Mouse (Mus musculus) activated CD4-positive, CD25-positive, alpha-beta regulatory T cell (primary cell): Measurements from ENCODE around the gene Ankrd35. TPM values are rescaled to one million over a fixed set of nuclear protein-coding genes. Genes with fewer than 3 reads are reported as not detected.

Experiments
- polyA plus RNA-seq, 2 experiments: library from polyadenylated mRNA; unstranded; fragments of 100-300 nt; shearing (Covaris generic); gene quantifications; one replicate each; pipeline ENCODE4 v1.2.1; 2017

Gene Ankrd35
- under 1 TPM in 1 of 2 experiments, not detected in 1; 0.64 TPM for polyA plus RNA-seq

GRCm38 (mm10) chr3:96669727-96670468 is at the start of gene Ankrd35:
Gene Ankrd35, plus strand, starts transcription at chr3:96670131.

DNA sequence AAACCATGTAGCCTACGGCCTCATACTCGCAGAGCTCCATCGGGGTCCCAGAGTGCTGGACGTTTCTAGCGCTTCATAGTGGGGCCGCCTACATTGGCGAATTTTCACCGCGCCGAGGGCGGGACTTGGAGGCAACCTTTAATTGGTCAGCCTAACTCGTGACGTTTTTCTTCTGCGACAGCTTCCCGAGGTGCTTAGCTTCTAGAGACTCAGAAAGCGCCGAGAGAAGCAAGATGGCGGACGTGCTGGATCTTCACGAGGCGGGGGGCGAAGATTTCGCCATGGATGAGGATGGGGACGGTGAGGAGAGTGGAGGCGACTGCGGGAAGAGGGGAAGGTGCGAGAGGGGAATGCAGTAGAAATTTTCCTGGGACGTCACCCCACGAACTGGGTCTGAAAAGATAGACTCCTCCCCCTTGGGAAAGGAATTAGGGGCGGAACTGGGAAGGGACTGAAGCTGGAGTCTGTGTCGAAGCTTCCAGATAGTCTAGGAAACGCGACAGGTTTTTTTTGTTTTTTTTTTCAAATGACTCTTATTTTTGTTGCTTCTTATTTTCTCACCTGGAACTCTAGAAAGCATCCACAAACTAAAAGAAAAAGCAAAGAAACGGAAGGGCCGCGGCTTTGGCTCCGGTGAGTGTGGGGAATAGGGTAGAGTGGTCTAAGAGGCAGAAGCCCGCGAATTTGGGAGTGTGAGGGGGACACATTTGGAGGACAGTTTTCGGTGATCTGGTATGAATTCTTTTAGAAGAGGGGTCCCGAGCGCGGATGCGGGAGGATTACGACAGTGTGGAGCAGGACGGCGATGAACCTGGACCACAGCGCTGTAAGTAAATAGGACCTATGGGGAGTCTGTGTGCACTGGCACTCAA is 40.0 kb upstream of the Ankrd35 start, which contains the start of gene Rbm8a:
Gene Rbm8a, plus strand, starts transcription at position 205 of the 872 bp plus-strand sequence.

DNA sequence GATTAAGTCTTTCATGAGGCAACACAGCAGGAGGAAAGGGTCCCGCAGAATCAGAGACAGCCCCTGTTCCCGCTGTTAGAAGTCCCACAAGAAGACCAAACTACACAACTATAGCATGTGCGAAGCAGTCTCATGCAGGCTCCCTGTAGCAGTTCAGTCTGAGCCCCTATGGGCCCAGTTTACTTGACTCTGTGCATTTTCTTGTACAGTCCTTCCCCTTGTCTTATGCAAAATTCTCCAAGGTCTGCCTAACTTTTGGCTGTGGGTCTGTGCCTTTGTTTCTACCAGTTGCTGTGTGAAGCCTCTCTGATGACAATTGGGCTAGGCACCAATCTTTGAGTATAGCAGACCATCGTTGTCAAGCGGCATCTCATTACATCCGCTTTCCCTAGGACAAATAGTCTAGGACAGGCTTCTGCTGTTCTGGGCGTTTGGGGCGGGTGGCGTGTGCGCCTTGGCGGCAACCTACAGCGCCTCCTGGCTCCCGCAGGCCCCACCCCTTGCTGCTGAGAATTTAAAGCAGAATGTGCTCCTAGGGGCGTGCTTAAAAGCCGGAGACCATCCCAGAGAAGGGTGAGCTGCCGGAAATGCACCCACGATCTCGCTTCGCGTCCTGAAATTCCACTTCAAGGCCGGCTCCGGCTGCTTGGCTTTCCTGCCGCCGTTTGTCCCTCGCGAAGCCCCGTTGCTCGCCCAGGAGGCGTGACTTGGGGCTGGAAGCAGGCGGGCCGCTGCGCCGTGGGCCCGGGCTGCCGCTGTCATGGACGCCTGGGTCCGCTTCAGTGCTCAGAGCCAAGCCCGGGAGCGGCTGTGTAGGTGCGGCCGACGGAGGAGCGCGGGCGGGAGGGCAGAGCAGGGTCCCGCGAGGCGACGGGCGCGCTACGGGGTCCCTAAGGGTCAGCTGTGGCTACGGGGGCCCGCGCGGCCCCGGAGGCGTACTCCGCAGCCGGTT is 34.7 kb upstream of the Ankrd35 start, which contains the start of the genes Pex11b and Gm42957:
Gene Pex11b, plus strand, starts transcription at position 449 of the 952 bp plus-strand sequence.
Gene Gm42957, plus strand, starts transcription at position 547 of the 952 bp plus-strand sequence.

DNA sequence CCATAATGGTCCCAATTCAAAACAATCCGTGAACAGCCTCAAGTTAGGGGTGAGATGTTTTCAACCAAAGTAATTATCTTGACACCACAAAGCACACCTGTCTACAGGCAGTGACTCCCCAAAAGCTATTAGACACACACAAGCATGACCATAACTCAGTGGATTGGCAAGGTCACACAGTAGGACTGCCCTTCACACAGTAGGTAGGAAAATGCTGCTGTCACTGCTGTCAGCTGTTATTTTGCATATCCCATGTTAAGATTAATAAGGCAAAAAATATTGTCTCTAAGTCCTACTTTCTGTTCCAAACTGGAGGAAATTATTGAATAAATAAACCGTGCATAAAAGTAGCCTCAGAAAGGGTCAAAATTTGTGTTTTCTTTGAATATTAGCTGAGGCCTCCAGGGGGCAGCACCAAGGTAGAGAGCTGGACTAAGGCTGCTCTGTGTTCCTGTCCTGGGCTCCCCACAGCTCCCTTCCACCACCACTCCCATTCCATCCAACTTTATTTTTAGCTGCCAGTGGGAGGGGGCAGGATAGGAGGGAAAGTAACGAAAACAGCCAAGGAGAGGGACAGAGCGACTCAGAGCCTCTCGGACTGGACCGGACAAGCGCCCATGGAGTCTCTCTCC is 24.8 kb upstream of the Ankrd35 start, which contains the start of gene Itga10:
Gene Itga10, plus strand, starts transcription at position 567 of the 632 bp plus-strand sequence.

GRCm38 (mm10) chr3:96696198-96696765 is 26.4 kb downstream of the Ankrd35 start, which contains the start of gene Pias3:
Gene Pias3, plus strand, starts transcription at chr3:96696384.

DNA sequence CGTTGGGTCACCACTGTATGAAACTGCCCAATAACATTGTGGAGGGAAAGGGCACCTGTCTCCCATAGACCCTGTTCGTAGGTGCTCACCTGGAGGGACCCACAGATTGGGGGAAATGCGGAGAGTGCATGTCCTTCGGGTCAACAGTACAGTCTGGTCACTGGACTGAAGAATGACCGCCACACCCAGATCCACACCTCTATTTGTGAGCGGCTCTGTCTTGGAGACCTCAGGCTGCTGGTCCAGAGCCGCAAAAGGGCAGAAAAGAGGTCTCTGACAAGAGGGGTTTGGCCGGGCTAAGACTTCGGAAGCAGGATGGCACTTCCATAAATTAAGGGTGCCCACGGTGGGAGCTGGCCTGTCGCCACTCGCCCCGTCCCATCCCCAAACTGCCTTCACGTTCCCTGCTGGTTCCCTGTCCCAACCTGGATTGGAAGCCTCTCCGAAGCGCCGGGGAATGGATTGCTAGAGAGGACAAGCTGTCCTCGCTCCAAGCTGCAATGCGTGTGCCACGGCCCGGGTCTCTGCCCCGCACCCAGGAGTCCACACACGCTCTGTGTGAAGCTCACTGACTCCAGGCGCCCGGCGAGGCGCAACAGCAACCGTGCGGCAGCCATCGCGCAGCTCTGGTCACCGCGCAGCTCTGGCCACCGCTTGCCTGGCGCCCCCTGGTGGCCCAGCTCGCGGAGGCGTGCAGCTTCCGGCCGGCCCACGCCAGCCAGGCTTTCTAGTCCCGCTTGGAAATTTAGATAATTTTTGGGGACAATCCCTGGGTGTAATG is 38.2 kb downstream of the Ankrd35 start, which contains the start of gene Nudt17:
Gene Nudt17, minus strand, starts transcription at position 660 of the 781 bp plus-strand sequence.

GRCm38 (mm10) chr3:96727343-96727827 is 57.5 kb downstream of the Ankrd35 start, which contains the start of the genes Polr3c and Rnf115:
Gene Polr3c, minus strand, starts transcription at chr3:96727628.
Gene Rnf115, plus strand, starts transcription at chr3:96727664.

Other genes starting within 250 kb of the Ankrd35 start
- gene BC107364, start 217.8 kb upstream of the Ankrd35 start, polyA plus RNA-seq = not detected
- not detected for gene Hfe2, start 145.0 kb upstream of the Ankrd35 start, polyA plus RNA-seq
- gene Txnip, start 112.2 kb upstream of the Ankrd35 start, polyA plus RNA-seq = 100 to 1,000 TPM; 566 to 913 TPM
- under 1 TPM; 0.62 to 0.69 TPM for gene Gm16253, start 93.1 kb upstream of the Ankrd35 start, polyA plus RNA-seq
- 10 to 100 TPM; 15.0 to 21.6 TPM for gene Polr3gl, start 76.0 kb upstream of the Ankrd35 start, polyA plus RNA-seq
- not detected for gene Ankrd34a, start 73.5 kb upstream of the Ankrd35 start, polyA plus RNA-seq
- under 1 TPM; 0.06 to 0.18 TPM for gene Lix1l, start 69.0 kb upstream of the Ankrd35 start, polyA plus RNA-seq
- 100 to 1,000 TPM; 156 to 191 TPM for gene Rbm8a, start 40.2 kb upstream of the Ankrd35 start, polyA plus RNA-seq
- 10 to 100 TPM; 33.0 to 66.2 TPM for gene Pex11b, start 34.8 kb upstream of the Ankrd35 start, polyA plus RNA-seq
- gene Gm42957, start 34.7 kb upstream of the Ankrd35 start, polyA plus RNA-seq = under 1 TPM in 1 of 2 experiments, not detected in 1; 0.33 TPM
- gene Itga10, start 24.5 kb upstream of the Ankrd35 start, polyA plus RNA-seq = under 1 TPM; 0.04 to 0.16 TPM
- 10 to 100 TPM; 19.7 to 28.1 TPM for gene Pias3, start 26.3 kb downstream of the Ankrd35 start, polyA plus RNA-seq
- under 1 TPM; 0.55 to 0.71 TPM for gene Nudt17, start 38.4 kb downstream of the Ankrd35 start, polyA plus RNA-seq
- gene Polr3c, start 57.5 kb downstream of the Ankrd35 start, polyA plus RNA-seq = 10 to 100 TPM; 73.7 to 80.2 TPM
- gene Rnf115, start 57.5 kb downstream of the Ankrd35 start, polyA plus RNA-seq = 100 to 1,000 TPM; 117 to 137 TPM
- not detected for gene Pdzk1, start 159.2 kb downstream of the Ankrd35 start, polyA plus RNA-seq
- 10 to 100 TPM in 1 of 2 experiments, 1 to 10 TPM in 1; 7.6 to 24.2 TPM for gene Cd160, start 159.2 kb downstream of the Ankrd35 start, polyA plus RNA-seq
- gene Gja5, start 234.6 kb downstream of the Ankrd35 start, polyA plus RNA-seq = under 1 TPM; 0.08 to 0.27 TPM
- 10 to 100 TPM; 19.3 to 24.2 TPM for gene Gpr89, start 235.2 kb downstream of the Ankrd35 start, polyA plus RNA-seq